Mouse (Mus musculus) forebrain, embryonic 14.5 days (tissue): ENCODE results near the gene Tmem101. TPM values are rescaled to one million over a fixed set of nuclear protein-coding genes. Genes with fewer than 3 reads are reported as not detected.

Source experiments
- ATAC-seq: fragments of 200-750 bp; cut with Nextera tagmentation; 2 replicates; pipeline ENCODE4 v1.8.0; 2017; ENCODE audit warnings: mild to moderate bottlenecking, moderate library complexity
- DNase-seq: peaks from one replicate; pipeline ENCODE4 v3.0.0-alpha.2; 2015; ENCODE audit warnings: low spot score
- H3K27ac ChIP-seq: fragments of 300-500 bp; sonication (generic); 2 replicates; pipeline ENCODE4 v1.5.1; 2014; ENCODE audit warnings: low read depth, mild to moderate bottlenecking, control low read depth, low read length, moderate library complexity
- H3K27me3 ChIP-seq: fragments of 300-500 bp; sonication (generic); replicated peaks from 2 replicates; pipeline ENCODE4 v1.6.1; 2014; ENCODE audit warnings: low read length, control low read depth, mixed read lengths; ENCODE audit not compliant: control insufficient read depth, insufficient read depth
- H3K36me3 ChIP-seq: fragments of 300-500 bp; sonication (generic); 2 replicates; pipeline ENCODE4 v1.6.1; 2014; ENCODE audit warnings: low read length, control low read depth; ENCODE audit not compliant: control insufficient read depth, insufficient read depth
- H3K4me1 ChIP-seq: fragments of 300-500 bp; sonication (generic); 2 replicates; pipeline ENCODE4 v1.6.1; 2014; ENCODE audit warnings: antibody characterized with exemption, low read length, control low read depth; ENCODE audit not compliant: control insufficient read depth, insufficient read depth
- H3K4me2 ChIP-seq: fragments of 300-500 bp; sonication (generic); 2 replicates; pipeline ENCODE4 v1.6.1; 2014; ENCODE audit warnings: mild to moderate bottlenecking, control low read depth, low read length
- H3K4me3 ChIP-seq: fragments of 300-500 bp; sonication (generic); 2 replicates; pipeline ENCODE4 v1.5.1; 2014; ENCODE audit warnings: low read depth, low read length, control low read depth
- H3K9ac ChIP-seq: fragments of 300-500 bp; sonication (generic); 2 replicates; pipeline ENCODE4 v1.6.1; 2014; ENCODE audit warnings: mild to moderate bottlenecking, low read length, control low read depth, moderate library complexity
- H3K9me3 ChIP-seq: fragments of 300-500 bp; sonication (generic); replicated peaks from 2 replicates; pipeline ENCODE4 v1.6.1; 2016; ENCODE audit warnings: low read length, control low read depth, mixed read lengths; ENCODE audit not compliant: control insufficient read depth
- WGBS: fragments of 180-500 bp; shearing (Covaris S2); extraction: QIAGEN DNeasy Blood & Tissue Kit; methylation state at CpG from one replicate; pipeline ENCODE4 v1.1.7; 2014; 5-methylcytosine and 5-hydroxymethylcytosine counted together
- polyA plus RNA-seq: library from polyadenylated mRNA; unstranded; fragments of >200 nt; fragmentation: Nextera tagmentation; extraction: Ambion mirVana; gene quantifications from 2 replicates; pipeline ENCODE4 v1.2.1, GENCODE M21; 2014

Gene Tmem101
- polyA plus RNA-seq, 1 experiment from 2014 or later = 32.5 TPM

DNA sequence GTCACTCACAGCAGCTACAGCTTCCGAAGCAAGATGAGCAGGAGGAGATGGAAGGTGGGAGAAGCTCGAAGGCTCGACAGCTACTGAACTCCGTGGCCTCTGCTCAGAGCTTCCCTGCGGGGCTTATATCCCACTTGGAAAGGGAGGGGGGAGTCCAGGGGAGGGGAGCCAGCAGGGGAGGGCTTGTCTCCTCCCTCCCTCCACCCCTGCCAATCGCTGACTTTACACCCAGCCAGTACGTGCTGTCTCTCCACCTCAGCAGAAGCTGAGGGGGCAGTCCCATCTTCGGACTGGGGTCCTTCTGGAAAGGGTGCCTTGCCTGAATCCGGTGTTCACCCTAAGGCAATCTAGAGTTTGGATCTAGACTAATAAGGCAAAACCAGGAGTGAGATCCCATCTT is 48.5 kb downstream of the Tmem101 start, which contains the start of gene Pyy:
Gene Pyy (minus strand): TSS at position 101 of the 400 bp plus-strand sequence.
- H3K4me3 ChIP-seq = no peak within 1 kb of the TSS
- WGBS = 8% methylated on average over 9 of the region's 9 CpGs
- no peaks in the 10 kb centered on the region for H3K4me1 ChIP-seq
- DNase-seq (no peak), ATAC-seq (no peak)
- H3K9me3 ChIP-seq = no peaks in the 10 kb centered on the region
- no peak within 1 kb of the TSS for H3K27ac ChIP-seq
- H3K4me2 ChIP-seq = no peak within 1 kb of the TSS
- no peak within 1 kb of the TSS for H3K9ac ChIP-seq
- no peaks in the 10 kb centered on the region for H3K36me3 ChIP-seq
- peaks cover 52% of the 10 kb centered on the region for H3K27me3 ChIP-seq

DNA sequence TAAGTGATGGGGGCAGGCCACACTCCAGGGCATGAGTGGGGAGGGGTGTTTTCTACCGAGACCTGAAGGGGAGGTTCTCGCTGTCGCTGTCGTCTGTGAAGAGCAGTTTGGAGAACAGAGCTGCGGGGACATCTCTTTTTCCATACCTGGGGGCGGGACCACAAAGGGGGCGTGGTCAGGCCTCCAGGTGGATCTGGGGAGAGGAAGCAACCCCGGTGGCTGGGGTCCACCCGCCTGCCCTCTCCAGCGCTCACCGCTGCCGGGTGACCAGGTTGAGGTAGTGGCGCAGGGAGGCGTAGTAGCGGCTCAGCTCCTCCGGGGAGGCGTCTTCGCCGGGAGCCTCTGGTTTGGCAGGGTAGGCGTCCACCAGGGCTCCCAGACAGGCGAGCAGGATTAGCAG is 49.3 kb downstream of the Tmem101 start:
- DNase-seq (no peak), ATAC-seq (no peak)
- Histone ChIP-seq H3K4me2 (no peak overlapping the region), H3K4me3 (no peak overlapping the region), H3K27me3 (peaks cover 52% of the 10 kb centered on the region), H3K9me3 (no peaks in the 10 kb centered on the region), H3K4me1 (no peaks in the 10 kb centered on the region), H3K36me3 (no peaks in the 10 kb centered on the region), H3K27ac (no peak overlapping the region), H3K9ac (no peak overlapping the region)
- WGBS = 0% methylated on average over 21 of the region's 21 CpGs

Other genes with a start within 250 kb of the Tmem101 start
- gene Sost, start 189.4 kb downstream of the Tmem101 start, polyA plus RNA-seq = not detected in 2 replicates
- not detected in 2 replicates for gene Cfap97d1, start 172.1 kb downstream of the Tmem101 start, polyA plus RNA-seq
- gene Dusp3, start 169.4 kb downstream of the Tmem101 start, polyA plus RNA-seq = 10.4 and 12.2 TPM in 2 replicates
- gene Mpp3, start 127.9 kb downstream of the Tmem101 start, polyA plus RNA-seq = 34.2 and 39.6 TPM in 2 replicates
- gene Cd300lg, start 114.9 kb downstream of the Tmem101 start, polyA plus RNA-seq = 0.23 TPM in 1 of 2 replicates, not detected in the other
- gene Mpp2, start 67.9 kb downstream of the Tmem101 start, polyA plus RNA-seq = 15.3 and 16.8 TPM in 2 replicates
- not detected in 2 replicates for gene Ppy, start 55.1 kb downstream of the Tmem101 start, polyA plus RNA-seq
- gene Pyy, start 48.6 kb downstream of the Tmem101 start, polyA plus RNA-seq = not detected in 2 replicates
- 0.14 and 0.17 TPM in 2 replicates for gene Nags, start 10.9 kb downstream of the Tmem101 start, polyA plus RNA-seq
- 83.1 and 93.7 TPM in 2 replicates for gene Lsm12, start 28.9 kb upstream of the Tmem101 start, polyA plus RNA-seq
- 24.6 and 24.8 TPM in 2 replicates for gene G6pc3, start 33.2 kb upstream of the Tmem101 start, polyA plus RNA-seq
- gene Hdac5, start 73.8 kb upstream of the Tmem101 start, polyA plus RNA-seq = 38.9 and 60.6 TPM in 2 replicates
- 6.1 and 6.3 TPM in 2 replicates for gene BC030867, start 92.5 kb upstream of the Tmem101 start, polyA plus RNA-seq
- not detected in 2 replicates for gene Asb16, start 112.3 kb upstream of the Tmem101 start, polyA plus RNA-seq
- 74.4 and 75.3 TPM in 2 replicates for gene Tmub2, start 128.5 kb upstream of the Tmem101 start, polyA plus RNA-seq
- gene Atxn7l3, start 140.2 kb upstream of the Tmem101 start, polyA plus RNA-seq = 25.2 and 28.7 TPM in 2 replicates
- 74.5 and 91.0 TPM in 2 replicates for gene Ubtf, start 163.3 kb upstream of the Tmem101 start, polyA plus RNA-seq
- 1.8 and 2.1 TPM in 2 replicates for gene Slc4a1, start 209.8 kb upstream of the Tmem101 start, polyA plus RNA-seq
- 115 and 125 TPM in 2 replicates for gene Rundc3a, start 237.0 kb upstream of the Tmem101 start, polyA plus RNA-seq